Comparison of ENCODE assay signal across 15 mouse cellular contexts in genomic region chr4:85106961-85107360, GRCm38 (mm10).
DNase-seq lines count a peak whose midpoint lies in the region; ATAC-seq lines count a peak whose summit lies in the region.
"Had no signal": no experiment of that assay in that cellular context is flagged by ENCODE, and none has a peak within 500 bp of the region (broad histone marks: within the 10 kb centered on the region; RNA-seq: fewer than 3 reads in every experiment).

No protein-coding gene starts in this region.

- ATAC-seq in granulocyte monocyte progenitor cell, adult 5-6 weeks (replicated peaks; ENCODE audit: poor library complexity, severe bottlenecking): peak; percentile 40; the same call in 1 of the 2 replicates
- ATAC-seq in megakaryocyte, adult 5-6 weeks (ENCODE audit: poor library complexity, severe bottlenecking): peak; percentile 35; the same call in 1 of the 2 replicates
- ATAC-seq: forebrain, embryonic 14.5 days; forebrain, embryonic 16.5 days had no signal

- DNase-seq in B cell, adult 2 months: no peak
- no peak for DNase-seq in retina, embryonic 14.5 days (ENCODE audit: low spot score)
- no peak for DNase-seq in thymus, postnatal 25 days
- DNase-seq: adrenal gland, adult 8-10 months; adrenal gland, postnatal 14 days; adrenal gland, postnatal 36 days; cerebellum, adult 11-12 months; cerebellum, adult 2 months; cerebellum, adult 9-10 months; cerebellum, postnatal 10 days; cerebellum, postnatal 25 days had no signal
